14 mouse cellular contexts compared by ENCODE assay signal in the genomic region with DNA sequence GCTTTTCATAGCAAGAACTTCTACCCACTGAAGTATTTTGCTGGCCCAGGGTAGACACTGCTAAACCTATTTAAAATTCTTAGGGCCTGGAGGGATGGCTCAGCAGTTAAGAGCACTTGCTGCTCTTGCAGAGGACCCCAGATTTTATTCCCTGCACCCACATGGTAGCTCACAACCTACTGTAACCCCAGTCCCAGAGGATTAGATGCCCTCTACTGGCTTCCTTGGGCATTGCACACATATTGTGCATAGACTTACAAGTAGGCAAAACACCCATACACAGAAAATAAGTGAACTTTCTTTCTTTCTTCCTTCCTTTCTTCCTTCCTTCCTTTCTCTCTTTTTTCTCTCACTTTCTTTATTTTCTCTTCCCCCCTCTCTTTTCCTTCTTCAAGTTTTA. TPM values are rescaled to one million over a fixed set of nuclear protein-coding genes. Genes with fewer than 3 reads are reported as not detected.
DNase-seq lines count a peak whose midpoint lies in the region; ATAC-seq and TF ChIP-seq lines count a peak whose summit lies in the region.
"Had no signal": no experiment of that assay in that cellular context is flagged by ENCODE, and none has a peak within 500 bp of the region (broad histone marks: within the 10 kb centered on the region; RNA-seq: fewer than 3 reads in every experiment).

No protein-coding gene starts in this region.

- H3K4me2 ChIP-seq in embryonic facial prominence, embryonic 14.5 days (ENCODE audit: low read depth, low read length) = no peak overlapping the region
- H3K4me2 ChIP-seq: forebrain, embryonic 13.5 days had no signal

- no peak overlapping the region for H3K27ac ChIP-seq in layer of hippocampus, adult 2 months
- H3K27ac ChIP-seq in thymus, adult 2 months (ENCODE audit: control insufficient read depth, insufficient read depth, low read length) = no peak overlapping the region
- peak overlapping the region; percentile 76 for H3K27ac ChIP-seq in embryonic facial prominence, embryonic 14.5 days (replicated peaks; ENCODE audit: low read depth, low read length)
- H3K27ac ChIP-seq: forebrain, embryonic 13.5 days had no signal

- H3K4me3 ChIP-seq in layer of hippocampus, adult 2 months = no peak overlapping the region
- H3K4me3 ChIP-seq in thymus, adult 2 months (ENCODE audit: control insufficient read depth, insufficient read depth, low read length) = no peak overlapping the region
- H3K4me3 ChIP-seq in embryonic facial prominence, embryonic 14.5 days (ENCODE audit: low read depth, low read length) = no peak overlapping the region
- H3K4me3 ChIP-seq: forebrain, embryonic 13.5 days had no signal

- ATAC-seq in embryonic facial prominence, embryonic 14.5 days (ENCODE audit: low read depth) = no peak
- ATAC-seq: forebrain, embryonic 13.5 days had no signal

- TF ChIP-seq POLR2A in thymus, adult 2 months (IDR thresholded peaks at IDR 0.05; ENCODE audit: control insufficient read depth, extremely low read depth, insufficient read depth, low read length, poor library complexity) = no peak

- H3K9ac ChIP-seq in embryonic facial prominence, embryonic 14.5 days (ENCODE audit: low read depth, low read length) = no peak overlapping the region
- H3K9ac ChIP-seq: forebrain, embryonic 13.5 days had no signal

- H3K4me1 ChIP-seq in thymus, adult 2 months (replicated peaks; ENCODE audit: control insufficient read depth, insufficient read depth, low read length) = no peaks in the 10 kb centered on the region
- no peaks in the 10 kb centered on the region for H3K4me1 ChIP-seq in embryonic facial prominence, embryonic 14.5 days (ENCODE audit: control insufficient read depth, insufficient read depth, low read length)
- H3K4me1 ChIP-seq: forebrain, embryonic 13.5 days had no signal

- TF ChIP-seq CTCF in layer of hippocampus, adult 2 months (conservative IDR thresholded peaks at IDR 0.05) = peak; percentile 62
- no peak for TF ChIP-seq CTCF in thymus, adult 2 months (IDR thresholded peaks at IDR 0.05; ENCODE audit: borderline replicate concordance, control insufficient read depth, extremely low read depth, insufficient read depth, low read length, poor library complexity)

- H3K36me3 ChIP-seq in thymus, adult 2 months (ENCODE audit: control insufficient read depth, insufficient read depth, low read length) = no peaks in the 10 kb centered on the region
- H3K36me3 ChIP-seq in embryonic facial prominence, embryonic 14.5 days (ENCODE audit: control insufficient read depth, insufficient read depth, low read length) = no peaks in the 10 kb centered on the region

- no peaks in the 10 kb centered on the region for H3K27me3 ChIP-seq in thymus, adult 2 months (ENCODE audit: control insufficient read depth, insufficient read depth, low read length)
- no peaks in the 10 kb centered on the region for H3K27me3 ChIP-seq in embryonic facial prominence, embryonic 14.5 days (replicated peaks; ENCODE audit: control insufficient read depth, insufficient read depth, low read length)

- DNase-seq in layer of hippocampus, adult 2 months (ENCODE audit: low spot score in 2 of 2) = no peak
- no peak for DNase-seq in layer of hippocampus, postnatal 25 days (ENCODE audit: extremely low spot score in 1 of 2, low spot score in 1 of 2)
- DNase-seq in thymus, postnatal 4 days = peak; percentile 66
- DNase-seq in thymus, adult 2 months = no peak
- no peak for DNase-seq in embryonic facial prominence, embryonic 14.5 days (ENCODE audit: low spot score)
- DNase-seq in urinary bladder, postnatal 10 days (ENCODE audit: low spot score) = no peak
- no peak for DNase-seq in cerebellum, postnatal 14 days
- DNase-seq: adrenal gland, postnatal 10 days; cerebellum, adult 11 months; gastrocnemius, postnatal 36 days; kidney, adult 11 months; midbrain, embryonic 14.5 days; thymus, postnatal 25 days had no signal

- 0 out of 2 replicates have a peak, but pooled peaks cover 2% of the 10 kb centered on the region for H3K9me3 ChIP-seq in embryonic facial prominence, embryonic 14.5 days (ENCODE audit: control insufficient read depth, low read length)
- H3K9me3 ChIP-seq: forebrain, embryonic 13.5 days had no signal

RNA-seq across cellular contexts. Expression of gene Trim47, which starts 9.2 kb away (rescaled TPM):
- 1 to 10 TPM; 4.6 to 7.2 TPM for total RNA-seq in layer of hippocampus, adult 2 months (2021)
- 1 to 10 TPM; 5.6 to 5.9 TPM for total RNA-seq in layer of hippocampus, postnatal 25 days (2021)
- 27.6 and 30.0 TPM in 2 replicates for polyA plus RNA-seq in thymus, adult 2 months (2012; rRNA removed)
- 25.6 and 29.0 TPM in 2 replicates for polyA plus RNA-seq in embryonic facial prominence, embryonic 14.5 days (2014; fragmentation: Nextera tagmentation; extraction: Ambion mirVana)

RNA-seq across cellular contexts. Expression of gene Trim65, which starts 13.1 kb away (rescaled TPM):
- total RNA-seq in layer of hippocampus, adult 2 months (2021) = 1 to 10 TPM; 6.9 to 7.7 TPM
- 1 to 10 TPM; 6.2 to 7.1 TPM for total RNA-seq in layer of hippocampus, postnatal 25 days (2021)
- 24.5 and 26.7 TPM in 2 replicates for polyA plus RNA-seq in thymus, adult 2 months (2012; rRNA removed)
- 2.9 and 3.2 TPM in 2 replicates for polyA plus RNA-seq in embryonic facial prominence, embryonic 14.5 days (2014; fragmentation: Nextera tagmentation; extraction: Ambion mirVana)

RNA-seq across cellular contexts. Expression of gene Mrpl38, which starts 20.8 kb away (rescaled TPM):
- 10 to 100 TPM; 64.6 to 66.8 TPM for total RNA-seq in layer of hippocampus, adult 2 months (2021)
- total RNA-seq in layer of hippocampus, postnatal 25 days (2021) = 10 to 100 TPM; 59.1 to 62.7 TPM
- polyA plus RNA-seq in thymus, adult 2 months (2012; rRNA removed) = 49.0 and 54.7 TPM in 2 replicates
- polyA plus RNA-seq in embryonic facial prominence, embryonic 14.5 days (2014; fragmentation: Nextera tagmentation; extraction: Ambion mirVana) = 76.4 and 81.3 TPM in 2 replicates

RNA-seq across cellular contexts. Expression of gene Wbp2, which starts 31.0 kb away (rescaled TPM):
- 100 to 1,000 TPM; 417 to 440 TPM for total RNA-seq in layer of hippocampus, adult 2 months (2021)
- 100 to 1,000 TPM; 390 to 418 TPM for total RNA-seq in layer of hippocampus, postnatal 25 days (2021)
- polyA plus RNA-seq in thymus, adult 2 months (2012; rRNA removed) = 288 and 314 TPM in 2 replicates
- polyA plus RNA-seq in embryonic facial prominence, embryonic 14.5 days (2014; fragmentation: Nextera tagmentation; extraction: Ambion mirVana) = 69.0 and 74.9 TPM in 2 replicates

RNA-seq across cellular contexts. Expression of gene Unc13d, which starts 40.1 kb away (rescaled TPM):
- 1 to 10 TPM; 1.3 to 2.1 TPM for total RNA-seq in layer of hippocampus, adult 2 months (2021)
- 1 to 10 TPM; 1.3 to 2.4 TPM for total RNA-seq in layer of hippocampus, postnatal 25 days (2021)
- 95.3 and 98.6 TPM in 2 replicates for polyA plus RNA-seq in thymus, adult 2 months (2012; rRNA removed)
- 2.0 and 2.6 TPM in 2 replicates for polyA plus RNA-seq in embryonic facial prominence, embryonic 14.5 days (2014; fragmentation: Nextera tagmentation; extraction: Ambion mirVana)
